Mouse (Mus musculus): ENCODE measurements around the gene Zfp808. TPM values are rescaled to one million over a fixed set of nuclear protein-coding genes. Genes with fewer than 3 reads are reported as not detected.
"Not testable (repeated sequence)": the region's sequence is repeated elsewhere in the genome, so short reads cannot be mapped to it uniquely, and the experiment has no call there.

The Zfp808 gene
- polyA plus RNA-seq, 1 experiment from 2014 or later = 1.5 TPM

GRCm38 (mm10) chr13:62245264-62245663 lies 115.6 kb downstream of the Zfp808 start:
- H3K4me3 ChIP-seq (ENCODE audit: low read depth, low read length) = no peak overlapping the region
- no peak overlapping the region for H3K4me2 ChIP-seq (replicated peaks; ENCODE audit: low read depth, low read length)
- TF ChIP-seq EP300 (IDR thresholded peaks at IDR 0.05) (no peak), CTCF (IDR thresholded peaks at IDR 0.05) (no peak)
- DNase-seq (ENCODE audit: low spot score) = no peak
- no peaks in the 10 kb centered on the region for H3K9me3 ChIP-seq (ENCODE audit: low read length)
- no peaks in the 10 kb centered on the region for H3K4me1 ChIP-seq (ENCODE audit: insufficient read depth, low read depth, low read length)
- no peaks in the 10 kb centered on the region for H3K36me3 ChIP-seq (ENCODE audit: insufficient read depth, low read length)
- H3K9ac ChIP-seq (replicated peaks; ENCODE audit: low read depth) = no peak overlapping the region
- H3K27me3 ChIP-seq (replicated peaks; ENCODE audit: insufficient read depth, low read length) = no peaks in the 10 kb centered on the region
- 40% methylated on average over 3 of the region's 3 CpGs for WGBS
- no peak overlapping the region for H3K27ac ChIP-seq (ENCODE audit: low read length)
- no peak for ATAC-seq

GRCm38 (mm10) chr13:62255226-62255625 lies 125.5 kb downstream of the Zfp808 start:
- H3K9ac ChIP-seq (replicated peaks; ENCODE audit: low read depth); H3K36me3 ChIP-seq (ENCODE audit: insufficient read depth, low read length); ATAC-seq; H3K9me3 ChIP-seq (ENCODE audit: low read length); H3K4me1 ChIP-seq (ENCODE audit: insufficient read depth, low read depth, low read length); H3K4me2 ChIP-seq (replicated peaks; ENCODE audit: low read depth, low read length); H3K27me3 ChIP-seq (replicated peaks; ENCODE audit: insufficient read depth, low read length); H3K27ac ChIP-seq (ENCODE audit: low read length); H3K4me3 ChIP-seq (ENCODE audit: low read depth, low read length); DNase-seq (ENCODE audit: low spot score): not testable (repeated sequence)
- WGBS = 77% methylated on average over 9 of the region's 9 CpGs

- Histone ChIP-seq H3K27me3 (replicated peaks; ENCODE audit: insufficient read depth, low read length) (no peaks in the 10 kb centered on the region), H3K4me3 (ENCODE audit: low read depth, low read length) (no peak overlapping the region), H3K9ac (replicated peaks; ENCODE audit: low read depth) (no peak overlapping the region), H3K27ac (ENCODE audit: low read length) (no peak overlapping the region), H3K36me3 (ENCODE audit: insufficient read depth, low read length) (no peaks in the 10 kb centered on the region), H3K9me3 (ENCODE audit: low read length) (0 out of 2 replicates have a peak, but pooled peaks cover 3% of the 10 kb centered on the region), H3K4me2 (replicated peaks; ENCODE audit: low read depth, low read length) (no peak overlapping the region), H3K4me1 (ENCODE audit: insufficient read depth, low read depth, low read length) (no peaks in the 10 kb centered on the region)
- TF ChIP-seq CTCF (IDR thresholded peaks at IDR 0.05) = no peak
- TF ChIP-seq EP300 (IDR thresholded peaks at IDR 0.05) = no peak
- 74% methylated on average over 4 of the region's 4 CpGs for WGBS
- no peak for ATAC-seq
- no peak for DNase-seq (ENCODE audit: low spot score)
These were observed 133.7 kb downstream of the Zfp808 start for GRCm38 (mm10) chr13:62263392-62263791.
